Mouse (Mus musculus): ENCODE data around the gene Dennd1a.

The Dennd1a gene

GRCm38 (mm10) chr2:38102674-38103073 lies 184.5 kb downstream of the Dennd1a start:
- no peak for DNase-seq

DNA sequence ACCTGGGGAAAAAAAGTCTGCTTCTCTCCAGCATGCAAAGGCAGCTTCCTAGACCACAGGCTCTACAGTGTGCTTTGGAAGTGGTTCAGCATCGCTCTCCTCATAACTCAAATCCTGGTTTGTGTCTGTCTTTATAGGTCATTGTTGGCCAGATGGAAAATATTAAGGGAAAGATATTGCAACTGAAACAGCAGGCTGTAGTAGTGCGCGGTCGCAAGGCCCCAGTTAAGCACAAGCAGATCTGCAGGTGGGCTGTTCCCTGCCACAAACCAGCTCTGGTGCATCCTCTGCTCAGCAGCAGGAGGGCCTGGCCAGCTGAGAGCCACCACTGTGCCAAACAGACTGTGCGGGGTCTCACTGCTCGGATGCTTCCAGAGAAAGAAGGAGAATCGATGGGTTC lies 186.9 kb downstream of the Dennd1a start:
- no peak for DNase-seq

DNA sequence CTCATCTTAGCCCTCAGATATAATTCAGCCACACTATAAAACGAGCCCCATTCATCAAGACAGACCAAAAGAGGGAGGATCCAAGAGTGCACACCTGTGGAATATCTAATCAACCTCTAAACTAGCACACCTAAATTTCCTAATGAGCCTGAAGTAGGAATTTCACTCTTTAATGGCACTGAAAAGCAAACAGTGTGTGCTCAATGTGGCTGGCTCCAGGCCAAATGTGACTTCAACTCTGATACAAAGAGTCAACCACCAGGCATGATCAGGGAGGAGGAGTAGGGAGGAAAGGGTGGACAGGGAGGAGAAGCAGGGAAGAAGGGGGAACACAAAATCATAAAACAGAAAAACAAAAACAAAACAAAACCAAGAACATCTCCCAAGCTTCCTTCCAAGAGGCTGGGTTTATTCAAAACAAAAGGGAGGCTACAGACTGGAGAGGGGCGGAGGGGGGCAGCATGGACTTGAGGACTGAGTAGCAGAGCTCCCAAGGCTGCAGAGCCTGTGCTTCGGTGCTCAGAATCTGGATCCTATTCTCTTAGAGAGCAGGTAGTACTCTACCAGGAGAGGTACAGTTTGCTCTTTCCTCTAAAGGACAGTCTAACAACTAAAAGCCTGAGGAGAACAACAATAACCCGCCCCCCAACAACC lies 187.9 kb downstream of the Dennd1a start:
- DNase-seq: peak; percentile 24

GRCm38 (mm10) chr2:38097469-38097868 lies 189.7 kb downstream of the Dennd1a start:
- DNase-seq: no peak

DNA sequence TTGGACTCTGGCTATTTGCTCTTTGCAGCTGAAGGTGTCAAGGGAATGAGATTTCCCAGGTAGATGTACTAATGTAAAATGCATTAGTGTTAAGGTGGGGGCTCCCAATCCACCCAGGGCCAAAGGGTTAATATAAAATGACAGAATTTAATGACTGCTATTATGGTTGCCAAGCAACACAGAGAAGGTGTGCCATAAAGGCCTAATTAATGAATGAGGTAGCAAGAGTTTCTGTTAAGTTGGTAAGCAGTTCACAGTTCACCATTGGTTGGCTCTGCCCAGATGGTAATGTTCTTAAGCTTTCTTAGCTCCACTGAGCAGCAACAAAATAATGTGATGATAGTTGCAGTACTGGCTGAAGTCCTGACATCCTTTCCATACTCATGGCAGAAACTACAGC lies 190.9 kb downstream of the Dennd1a start:
- DNase-seq: no peak

- DNase-seq: no peak
Observed at GRCm38 (mm10) chr2:38094380-38095163, 192.6 kb downstream of the Dennd1a start.

- DNase-seq: peak; percentile 31
Observed at GRCm38 (mm10) chr2:38093968-38094367, 193.2 kb downstream of the Dennd1a start.

- no peak for DNase-seq
Observed at GRCm38 (mm10) chr2:38093242-38093641, 193.9 kb downstream of the Dennd1a start.

DNA sequence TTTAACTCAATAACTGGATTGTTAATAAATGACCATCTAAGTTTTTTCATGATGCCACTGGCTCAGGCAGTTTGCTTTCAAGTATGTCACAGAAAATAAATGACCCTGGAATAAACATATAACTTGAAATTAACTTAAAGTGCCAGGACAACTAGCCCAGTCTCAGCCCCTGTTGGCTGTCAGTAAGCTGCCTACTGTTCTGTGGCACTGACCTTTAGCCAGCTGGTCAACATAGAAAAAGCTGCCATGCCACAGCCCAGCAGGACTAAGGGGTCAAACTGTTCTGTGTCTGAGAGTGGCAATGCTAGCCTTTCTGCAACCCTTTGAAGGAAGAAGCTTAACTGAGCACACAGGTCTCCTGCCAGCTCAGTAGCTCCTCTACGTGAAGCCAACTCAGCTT lies 198.8 kb downstream of the Dennd1a start:
- DNase-seq: no peak

DNA sequence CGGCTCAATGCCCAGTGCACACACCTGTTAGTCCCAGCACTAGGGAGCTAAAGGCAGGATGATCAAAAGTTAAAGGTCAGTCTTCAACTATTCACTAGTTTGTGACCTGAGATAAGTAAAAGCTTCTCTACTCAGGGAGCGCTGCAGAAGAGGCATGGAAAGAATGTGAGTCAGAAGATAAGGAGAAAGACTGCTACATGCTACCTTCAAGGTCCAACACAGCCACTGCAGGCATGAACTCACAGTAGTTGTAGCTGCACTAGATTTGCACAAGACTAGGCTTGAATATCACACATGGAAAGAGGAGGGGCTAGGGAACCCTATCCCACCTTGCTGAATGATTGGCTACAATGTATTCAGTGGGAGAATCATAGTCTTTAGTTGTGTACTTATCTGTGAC lies 202.1 kb downstream of the Dennd1a start:
- no peak for DNase-seq

DNA sequence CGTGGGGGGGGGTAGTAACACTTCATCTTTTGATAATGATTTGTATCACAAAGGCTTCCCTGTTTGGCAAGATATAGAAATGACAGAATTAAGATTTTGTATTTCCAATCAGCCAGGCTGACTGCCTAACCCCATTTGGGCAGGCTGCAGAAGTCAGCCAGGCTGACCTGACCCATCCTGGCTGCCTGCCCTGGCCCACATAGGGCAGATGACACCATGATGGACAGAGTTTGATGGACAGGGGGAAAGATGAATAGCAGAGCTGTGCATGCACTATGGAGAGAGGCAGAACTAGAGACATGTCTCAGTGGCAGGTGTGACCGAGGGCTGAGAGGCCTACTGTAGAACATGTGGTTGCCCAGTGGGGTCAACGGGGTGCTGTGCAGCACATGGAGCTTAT lies 203.9 kb downstream of the Dennd1a start:
- no peak for DNase-seq

GRCm38 (mm10) chr2:38074495-38074894 lies 212.7 kb downstream of the Dennd1a start:
- no peak for DNase-seq

DNA sequence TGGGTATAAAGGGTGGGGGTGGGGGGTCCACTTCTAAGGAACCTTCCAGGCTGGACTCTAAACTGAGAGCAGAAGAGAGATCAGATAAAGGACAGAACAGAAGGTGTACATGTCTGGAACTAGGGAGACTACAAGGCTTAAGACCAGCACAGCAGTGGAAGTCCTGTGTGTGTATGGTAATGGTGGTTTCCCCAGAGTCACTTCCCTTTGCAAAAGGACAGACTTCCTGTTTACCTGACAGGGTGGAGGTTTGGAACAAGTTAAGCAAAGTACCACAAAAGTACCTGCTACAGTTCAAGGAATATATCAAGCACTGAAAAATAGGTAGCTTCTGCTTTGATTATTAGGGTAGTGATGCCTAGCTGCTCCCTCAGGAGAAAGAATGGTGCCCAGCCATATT lies 215.1 kb downstream of the Dennd1a start:
- DNase-seq: no peak

GRCm38 (mm10) chr2:38068171-38068572 lies 219.0 kb downstream of the Dennd1a start:
- no peak for DNase-seq

DNA sequence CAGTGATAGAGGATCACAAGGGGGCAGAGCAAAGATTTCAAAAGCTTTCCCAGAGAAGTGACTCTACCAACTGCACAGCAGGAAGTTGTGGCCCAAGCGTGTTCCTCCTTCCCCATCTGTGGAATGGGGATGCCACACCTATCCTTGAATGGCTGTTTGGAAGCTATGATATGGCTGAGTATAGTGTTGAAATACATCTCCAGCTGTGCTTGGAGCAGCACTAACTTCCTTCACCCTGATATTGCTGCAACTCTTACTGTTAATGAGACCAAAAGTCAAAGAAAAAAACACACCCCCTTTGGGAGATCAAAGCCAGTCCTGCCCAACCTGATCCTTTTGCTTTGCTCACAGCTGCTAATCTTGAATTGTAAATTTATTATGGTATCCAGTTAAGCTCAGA lies 221.3 kb downstream of the Dennd1a start:
- DNase-seq: no peak

DNA sequence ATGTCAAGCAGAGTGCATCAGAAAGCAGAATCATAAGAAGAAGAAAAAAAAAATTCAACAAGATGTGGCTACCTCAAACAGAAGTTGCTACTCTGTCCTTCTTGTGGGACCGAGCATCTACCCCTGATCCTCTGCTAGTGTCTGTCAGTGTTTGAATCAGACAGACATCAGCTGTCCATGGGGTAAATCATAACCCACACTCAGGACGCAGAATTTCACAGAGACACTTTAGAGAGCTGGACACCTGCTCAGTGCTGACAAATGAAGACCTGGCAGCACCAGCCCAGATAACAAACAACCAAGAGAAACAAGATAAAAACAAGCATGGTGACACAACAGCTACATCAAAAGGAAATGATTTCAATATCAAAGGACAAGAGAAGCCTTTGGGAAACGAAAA lies 222.9 kb downstream of the Dennd1a start:
- DNase-seq: no peak

DNA sequence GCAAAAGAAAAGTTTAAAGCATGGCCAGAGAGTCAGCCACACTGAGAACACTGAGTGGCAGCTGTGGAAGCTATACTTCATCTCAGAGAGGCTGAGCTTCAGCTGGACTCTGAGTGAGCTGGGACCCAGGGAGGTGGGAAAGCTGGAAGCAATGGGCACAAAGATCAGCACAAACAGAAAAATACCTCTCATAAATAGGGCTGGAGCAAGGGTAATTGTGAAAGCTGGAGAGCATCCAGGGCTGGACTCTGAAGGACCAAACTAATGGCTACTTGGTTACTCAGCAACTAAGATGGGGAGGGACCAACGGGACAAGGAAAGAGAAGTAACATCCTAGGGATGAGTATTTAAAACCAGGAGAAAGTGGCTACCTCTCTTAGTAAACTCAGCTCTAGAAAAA lies 225.0 kb downstream of the Dennd1a start:
- DNase-seq: no peak

DNA sequence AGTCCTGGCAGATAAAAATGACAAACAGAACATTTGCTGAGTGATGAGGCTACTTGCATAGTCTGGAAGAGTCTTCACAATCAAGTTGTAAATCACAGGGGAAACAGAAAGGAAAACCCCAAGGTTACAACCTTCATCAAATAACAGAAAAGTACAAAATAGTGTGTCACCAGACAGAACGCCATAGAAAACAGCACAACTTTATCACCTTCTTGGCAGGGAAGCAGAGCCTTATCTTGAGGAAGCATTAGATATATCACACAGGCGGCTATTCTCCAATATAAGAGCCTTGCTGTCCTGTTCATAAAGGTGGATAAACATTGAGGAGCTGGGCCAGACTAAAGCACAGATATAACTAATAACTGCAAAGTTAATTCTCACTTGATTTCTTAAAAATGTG lies 225.7 kb downstream of the Dennd1a start:
- no peak for DNase-seq

GRCm38 (mm10) chr2:38052440-38052839 lies 234.8 kb downstream of the Dennd1a start:
- DNase-seq: no peak

DNA sequence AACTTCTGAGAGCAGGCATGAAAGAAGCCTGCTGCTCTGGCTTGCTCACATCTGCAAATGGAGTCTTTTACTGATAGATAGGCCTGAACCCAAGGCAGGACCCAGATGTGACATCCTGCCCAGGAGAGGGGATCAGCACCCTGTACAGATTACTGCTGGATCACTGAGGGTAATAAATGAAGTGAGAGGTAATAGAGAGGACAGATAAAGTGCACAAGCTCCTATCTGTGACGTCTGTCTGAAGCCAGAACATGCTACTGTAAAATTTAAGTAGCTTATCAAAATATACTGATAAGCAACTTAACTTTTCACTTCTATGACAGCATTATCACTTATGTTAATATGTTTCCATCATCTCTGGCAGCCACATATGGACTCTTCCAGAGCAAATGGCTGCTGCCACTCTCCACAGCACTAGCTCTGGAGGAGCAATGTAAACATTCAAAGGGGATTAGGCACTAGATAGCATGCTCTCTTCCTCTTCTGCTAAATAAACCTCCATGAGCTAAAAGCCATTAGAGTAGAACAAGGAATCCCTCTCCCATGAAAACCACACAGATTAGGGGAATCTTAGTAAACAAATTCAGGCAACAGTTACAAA lies 235.6 kb downstream of the Dennd1a start:
- DNase-seq: no peak

- no peak for DNase-seq
Observed at GRCm38 (mm10) chr2:38048996-38049395, 238.2 kb downstream of the Dennd1a start.

DNA sequence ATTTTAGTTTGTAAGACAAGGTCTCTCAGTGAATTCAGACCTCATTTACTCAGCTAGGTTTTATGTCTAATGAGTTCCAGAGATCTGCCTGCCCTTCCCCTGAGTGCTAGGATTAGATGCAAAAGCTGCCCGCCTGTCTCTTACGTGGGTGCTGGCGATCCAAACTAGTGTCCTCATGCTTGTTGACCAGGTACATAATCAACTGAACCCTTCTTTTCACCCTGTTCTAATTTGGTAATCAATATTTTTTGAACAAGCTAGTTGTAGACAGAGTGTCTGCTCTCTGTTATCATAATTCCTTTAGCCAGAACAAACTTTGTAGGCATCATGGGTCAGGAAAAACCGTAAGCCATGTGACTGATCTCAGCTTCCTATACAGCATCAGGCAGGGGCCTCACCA lies 241.9 kb downstream of the Dennd1a start:
- DNase-seq: no peak

DNA sequence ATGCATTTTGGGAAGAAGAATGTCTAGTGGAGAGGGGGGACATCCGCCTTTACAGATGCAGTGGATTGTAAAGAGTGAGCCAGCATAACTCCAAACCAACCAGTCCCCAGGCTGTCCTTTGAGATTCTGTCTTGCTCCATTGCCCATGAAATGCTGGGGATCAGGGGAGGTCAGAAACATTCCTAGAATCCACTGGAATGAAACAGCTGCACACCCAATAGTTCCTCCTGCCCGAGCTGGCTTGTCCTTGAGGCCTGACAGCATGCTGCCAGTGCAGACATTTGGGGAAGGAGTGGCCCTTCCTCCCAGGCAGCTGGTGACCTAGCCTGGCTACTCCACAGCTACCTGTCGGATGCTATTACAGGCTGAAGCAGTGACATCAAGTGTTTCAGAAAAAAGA lies 246.3 kb downstream of the Dennd1a start:
- DNase-seq: no peak

DNA sequence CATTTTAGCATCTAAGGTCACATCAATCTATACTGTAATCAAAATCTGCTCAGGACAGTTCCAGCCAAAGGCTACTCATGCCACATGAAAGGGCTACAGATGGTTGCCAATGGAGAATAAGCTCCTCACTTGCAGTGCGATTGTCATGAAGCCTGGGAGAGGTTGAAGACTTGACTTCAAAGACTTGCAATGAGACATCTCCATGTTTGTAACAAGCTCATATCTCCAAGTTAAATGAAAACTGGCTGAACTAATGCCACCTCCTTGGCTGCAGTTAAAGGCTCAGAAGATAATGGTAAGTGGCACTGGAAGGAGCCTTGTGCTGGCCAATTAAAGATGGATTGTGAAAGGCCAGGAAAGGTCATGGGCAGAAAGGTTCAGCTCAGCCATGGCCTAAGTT lies 247.6 kb downstream of the Dennd1a start:
- DNase-seq: no peak

Measured in liver (tissue).